Mouse (Mus musculus) liver, adult 2 months (tissue): ENCODE results near the gene Gcgr.

ENCODE experiments used
- CTCF ChIP-seq: fragments of 200-500 bp; IDR thresholded peaks from 2 replicates; pipeline ENCODE4 v1.5.1; 2011; ENCODE audit warnings: low read depth, low read length, control low read depth
- POLR2A ChIP-seq: fragments of 200-500 bp; IDR thresholded peaks from 2 replicates; pipeline ENCODE4 v1.6.1; 2011; ENCODE audit warnings: low read length, control low read depth; ENCODE audit not compliant: insufficient read depth; ENCODE audit errors: extremely low read depth

DNA sequence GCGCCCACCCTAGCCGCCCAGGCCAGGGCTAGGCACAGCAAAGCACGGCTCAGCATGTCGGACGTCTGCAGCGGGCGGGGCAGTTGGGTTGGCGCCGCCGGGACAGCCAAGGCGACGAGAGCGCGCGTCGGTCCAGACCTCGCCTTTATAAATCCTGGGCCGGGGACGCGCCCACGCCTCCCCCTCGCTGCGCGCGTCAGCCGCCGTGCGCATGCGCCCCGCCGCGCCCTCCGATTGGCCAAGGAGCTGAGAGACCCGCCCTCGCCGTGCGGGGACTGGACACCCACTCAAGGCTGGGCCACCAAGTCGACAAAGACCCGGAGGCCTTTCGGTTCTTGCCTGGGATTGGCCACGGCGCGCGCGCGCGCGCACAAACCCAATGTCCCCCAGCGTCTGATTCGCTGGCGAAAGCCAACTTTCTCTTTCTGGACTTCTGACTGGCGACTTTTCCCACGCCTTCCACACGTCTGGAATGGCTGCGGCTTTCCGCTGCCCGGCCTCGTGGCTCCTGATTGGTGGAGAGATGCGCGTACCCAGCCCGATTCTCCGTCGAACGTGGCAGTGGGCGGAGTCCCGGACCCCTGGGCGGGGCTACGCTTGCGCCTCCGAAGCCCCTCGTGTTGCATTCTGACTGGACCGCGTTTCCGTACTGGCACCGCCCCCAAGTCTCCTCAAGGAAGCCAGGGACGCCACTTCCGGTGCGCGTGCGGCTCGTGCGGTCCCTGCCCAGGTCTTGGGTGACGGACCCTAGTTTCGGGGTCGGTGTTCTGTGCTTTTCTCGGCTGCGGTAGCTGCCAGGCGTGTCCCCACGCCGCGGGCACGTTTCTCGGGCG is 42.5 kb downstream of the Gcgr start, which contains the start of gene P4hb:
- TF ChIP-seq CTCF (no peak), POLR2A (peak; percentile 99)
